Mouse (Mus musculus) adrenal gland, postnatal 25 days (tissue): ENCODE data around the gene Golgb1. TPM values are rescaled to one million over a fixed set of nuclear protein-coding genes. Genes with fewer than 3 reads are reported as not detected.

Experiments
- DNase-seq: peaks from one replicate; pipeline ENCODE4 v3.0.0; 2021; ENCODE audit warnings: mixed read lengths
- total RNA-seq: library from RNA; stranded (reverse); gene quantifications from 2 replicates; pipeline ENCODE4 v1.2.3, GENCODE M21; 2021

The Golgb1 gene
- total RNA-seq, 1 experiment from 2014 or later, result 97.3 TPM

DNA sequence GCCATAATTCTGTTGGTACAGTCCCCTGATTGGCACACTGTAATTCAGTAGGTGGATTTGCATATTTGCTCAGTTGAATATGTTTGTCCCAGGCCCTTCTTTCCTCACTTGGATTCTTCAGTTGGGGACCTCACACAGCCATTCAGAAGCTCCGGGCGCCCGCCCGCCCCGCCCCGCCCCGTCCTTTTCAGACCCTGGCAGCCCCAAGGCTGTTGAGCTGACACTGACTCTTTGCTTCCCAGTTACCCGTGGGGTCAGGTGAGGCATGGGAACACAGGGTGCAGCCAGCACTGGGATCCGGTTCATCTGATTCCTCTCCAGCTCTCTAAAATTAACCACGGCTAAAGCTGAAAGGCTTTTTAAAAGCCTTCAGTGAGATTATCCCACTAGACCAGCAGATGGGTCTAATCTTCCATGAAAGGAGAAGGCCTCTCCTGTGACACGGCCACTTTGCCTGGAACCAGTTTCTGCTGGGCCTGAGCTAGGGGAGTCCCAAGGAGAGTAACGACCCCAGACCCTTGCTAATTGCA, 70.0 kb downstream of the Golgb1 start:
- DNase-seq, result no peak

DNA sequence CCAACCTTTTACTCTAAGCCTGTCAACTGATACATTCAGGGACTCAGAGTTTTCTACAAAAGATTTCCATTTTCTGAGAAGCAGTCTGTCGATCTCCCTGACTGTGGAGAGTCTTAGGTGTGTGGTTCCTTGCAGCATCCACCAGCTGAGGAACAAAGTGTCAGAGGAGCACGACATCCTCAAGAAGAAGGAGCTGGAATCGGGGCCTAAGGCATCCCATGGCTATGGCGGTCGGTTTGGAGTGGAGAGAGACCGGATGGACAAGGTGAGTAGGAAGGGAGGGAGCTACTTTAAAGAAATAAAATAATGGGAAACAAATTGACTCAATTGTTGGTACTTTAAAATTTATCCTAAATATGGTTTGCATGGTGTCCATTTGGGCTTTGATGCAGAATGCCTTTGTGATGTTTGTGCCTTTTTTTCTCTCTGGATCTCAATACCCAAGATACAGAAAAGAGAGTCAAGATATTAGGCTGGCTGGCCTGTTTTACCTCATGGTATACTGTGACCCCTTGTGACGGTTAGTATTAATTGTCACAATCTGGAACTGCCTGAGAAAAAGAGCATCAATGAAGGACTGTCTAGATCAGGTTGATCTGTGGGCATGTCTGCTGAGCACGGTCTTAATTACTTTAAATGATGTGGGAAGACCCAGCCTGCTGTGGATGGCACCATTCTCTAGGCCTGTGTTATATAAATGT, 71.7 kb downstream of the Golgb1 start:
- no peak for DNase-seq

DNA sequence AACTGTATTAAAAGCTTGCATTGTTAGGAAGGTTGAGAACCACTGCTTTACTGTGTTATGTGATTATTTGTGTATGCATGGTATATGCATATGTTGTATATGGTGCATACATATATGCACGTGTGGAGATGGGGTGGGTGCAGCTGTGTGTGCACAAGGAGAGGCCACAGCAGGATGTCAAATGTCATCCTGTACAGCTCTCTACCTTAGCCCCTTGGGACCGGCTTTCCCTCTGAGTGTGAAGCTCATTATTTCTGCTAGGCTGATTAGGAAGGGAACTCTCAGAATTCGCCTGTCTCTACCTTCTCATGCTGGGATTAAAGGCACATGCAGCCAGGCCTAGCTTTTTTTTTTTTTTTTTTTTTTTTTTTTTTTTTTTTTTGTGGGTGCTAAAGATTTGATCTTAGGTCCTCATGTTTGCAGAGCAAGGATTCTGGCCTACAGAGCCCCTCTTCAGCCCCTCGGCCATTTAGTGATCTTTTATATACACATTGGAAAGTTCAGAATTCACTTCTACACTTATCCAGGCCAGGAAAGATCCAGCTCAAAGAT, 72.8 kb downstream of the Golgb1 start:
- no peak for DNase-seq

DNA sequence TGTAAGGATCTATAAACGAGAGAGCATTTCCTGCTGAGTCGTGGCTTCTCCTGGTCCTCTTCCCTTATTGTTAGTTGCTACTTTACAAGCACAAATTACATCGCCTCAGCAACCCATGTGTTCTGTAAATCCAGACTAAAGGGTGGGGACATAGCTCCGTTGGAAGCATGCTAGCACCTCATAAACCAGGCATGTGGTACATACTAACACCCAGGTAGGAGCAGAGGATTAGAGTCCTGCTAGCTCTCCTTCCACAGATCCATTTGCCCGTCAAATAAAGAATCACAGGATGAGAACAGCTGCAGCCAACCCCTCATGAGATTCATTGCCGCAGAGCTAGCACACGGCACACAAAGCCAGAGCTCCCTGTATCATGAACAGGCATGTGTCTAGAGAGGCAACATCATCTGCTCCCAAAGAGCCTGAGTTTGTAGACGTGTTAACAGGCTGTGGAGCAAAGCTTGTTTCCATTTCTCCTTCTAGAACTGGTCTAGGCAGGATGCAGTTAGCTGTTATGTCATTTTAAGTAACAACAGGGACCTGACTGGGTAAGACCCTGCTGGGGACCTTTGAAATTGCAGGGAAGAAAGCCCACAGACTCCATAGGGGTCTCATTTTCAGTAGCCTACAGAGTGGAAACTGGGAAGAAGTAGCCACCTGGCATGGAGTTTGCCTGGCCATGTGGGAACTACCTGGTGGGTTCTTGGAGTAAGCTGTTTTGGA, 74.8 kb downstream of the Golgb1 start:
- DNase-seq, result no peak

DNA sequence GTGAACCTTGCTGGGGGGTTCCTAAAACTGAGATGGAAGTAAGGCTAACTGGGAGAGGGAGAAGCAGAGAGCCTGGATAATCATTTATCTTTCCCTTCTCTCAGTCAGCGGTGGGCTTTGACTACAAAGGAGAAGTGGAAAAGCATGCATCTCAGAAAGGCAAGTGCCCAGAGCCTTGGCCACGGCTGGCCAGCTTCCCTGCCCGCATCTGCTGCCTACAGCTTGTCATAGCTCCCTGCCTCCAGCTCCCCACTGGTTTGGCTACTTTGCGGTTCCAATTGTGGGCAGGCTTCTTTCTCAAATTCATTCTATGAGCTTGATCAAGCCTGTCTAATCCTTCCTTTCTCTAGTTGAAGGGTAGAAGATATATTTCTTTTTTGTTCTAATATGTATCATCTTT, 76.1 kb downstream of the Golgb1 start:
- no peak for DNase-seq

DNA sequence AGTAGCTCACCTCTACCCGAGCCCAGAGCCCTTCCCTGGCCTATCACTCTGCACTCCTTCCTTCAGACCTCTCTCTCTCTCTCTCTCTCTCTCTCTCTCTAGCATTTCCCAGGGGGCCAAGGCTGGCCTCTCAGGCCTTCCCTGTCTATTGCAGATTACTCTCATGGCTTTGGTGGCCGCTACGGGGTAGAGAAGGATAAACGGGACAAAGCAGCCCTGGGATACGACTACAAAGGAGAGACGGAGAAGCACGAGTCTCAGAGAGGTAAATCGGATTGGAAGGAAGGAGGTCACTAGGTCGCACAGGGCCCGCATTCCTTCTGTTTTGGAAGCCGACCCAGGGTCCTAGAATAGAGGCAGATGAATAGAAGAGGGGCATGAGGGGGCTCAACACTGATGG, 80.2 kb downstream of the Golgb1 start:
- DNase-seq, result no peak

DNA sequence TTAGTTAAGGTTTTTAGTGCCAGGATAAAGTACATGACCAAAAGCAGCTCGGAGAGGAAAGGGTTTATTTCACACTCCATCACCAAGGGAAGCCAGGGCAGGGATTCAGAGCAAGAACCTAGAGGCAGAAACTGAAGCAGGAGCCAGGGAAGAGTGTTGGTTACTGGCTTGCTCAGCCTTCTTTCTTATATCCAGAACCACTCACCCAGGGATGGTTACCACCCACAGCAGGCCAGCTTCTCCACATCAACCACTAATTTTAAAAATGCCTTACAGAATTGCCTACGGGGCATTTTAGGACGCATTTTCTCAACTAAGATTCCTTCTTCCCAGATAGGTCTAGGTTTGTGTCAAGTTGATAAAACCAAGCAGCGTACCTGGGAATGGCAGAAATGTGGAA, 88.5 kb downstream of the Golgb1 start:
- no peak for DNase-seq

DNA sequence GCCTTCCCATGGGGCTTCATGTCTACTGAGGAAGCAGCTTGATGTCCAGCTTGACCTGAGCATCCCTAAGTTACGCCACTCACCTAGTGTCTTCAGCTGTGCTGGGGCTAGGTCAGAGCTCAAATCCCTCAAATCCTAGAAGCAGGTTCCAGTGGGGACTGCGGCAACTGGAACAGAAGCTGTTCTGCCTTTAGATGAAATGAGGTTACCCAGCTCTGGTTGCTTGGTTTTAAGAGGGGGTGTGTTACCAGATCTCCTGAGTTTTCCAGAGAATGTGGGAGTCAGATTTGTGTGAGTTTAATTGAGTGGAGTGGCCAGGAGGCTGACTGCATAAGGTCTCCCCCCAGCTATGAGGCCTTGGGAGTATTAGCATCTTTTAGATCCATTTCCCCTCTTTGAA, 104.2 kb downstream of the Golgb1 start:
- no peak for DNase-seq

Other genes starting within 250 kb of the Golgb1 start
- 0.55 and 0.62 TPM in 2 replicates for gene Cd86, start 209.1 kb upstream of the Golgb1 start, total RNA-seq
- gene Ildr1, start 181.2 kb upstream of the Golgb1 start, total RNA-seq, result not detected in 2 replicates
- 1.1 and 1.7 TPM in 2 replicates for gene Slc15a2, start 90.2 kb upstream of the Golgb1 start, total RNA-seq
- gene Iqcb1, start 46.8 kb upstream of the Golgb1 start, total RNA-seq, result 18.6 and 19.5 TPM in 2 replicates
- 1.4 and 1.6 TPM in 2 replicates for gene Eaf2, start 137 bp upstream of the Golgb1 start, total RNA-seq
- gene Hcls1, start 59.8 kb downstream of the Golgb1 start, total RNA-seq, result 6.5 and 10.5 TPM in 2 replicates
- gene Fbxo40, start 115.3 kb downstream of the Golgb1 start, total RNA-seq, result 0.15 TPM in 1 of 2 replicates, not detected in the other
- 1.0 and 2.1 TPM in 2 replicates for gene Polq, start 136.6 kb downstream of the Golgb1 start, total RNA-seq